Mouse (Mus musculus): ENCODE results near the gene Kat7.

Gene Kat7

GRCm38 (mm10) chr11:95339471-95340021 is 29.5 kb upstream of the Kat7 start:
- no peak for TF ChIP-seq GATA4 (IDR thresholded peaks at IDR 0.05; ENCODE audit: insufficient replicate concordance, low read length)

GRCm38 (mm10) chr11:95337846-95338342 is 27.8 kb upstream of the Kat7 start:
- no peak for TF ChIP-seq GATA4 (IDR thresholded peaks at IDR 0.05; ENCODE audit: insufficient replicate concordance, low read length)

DNA sequence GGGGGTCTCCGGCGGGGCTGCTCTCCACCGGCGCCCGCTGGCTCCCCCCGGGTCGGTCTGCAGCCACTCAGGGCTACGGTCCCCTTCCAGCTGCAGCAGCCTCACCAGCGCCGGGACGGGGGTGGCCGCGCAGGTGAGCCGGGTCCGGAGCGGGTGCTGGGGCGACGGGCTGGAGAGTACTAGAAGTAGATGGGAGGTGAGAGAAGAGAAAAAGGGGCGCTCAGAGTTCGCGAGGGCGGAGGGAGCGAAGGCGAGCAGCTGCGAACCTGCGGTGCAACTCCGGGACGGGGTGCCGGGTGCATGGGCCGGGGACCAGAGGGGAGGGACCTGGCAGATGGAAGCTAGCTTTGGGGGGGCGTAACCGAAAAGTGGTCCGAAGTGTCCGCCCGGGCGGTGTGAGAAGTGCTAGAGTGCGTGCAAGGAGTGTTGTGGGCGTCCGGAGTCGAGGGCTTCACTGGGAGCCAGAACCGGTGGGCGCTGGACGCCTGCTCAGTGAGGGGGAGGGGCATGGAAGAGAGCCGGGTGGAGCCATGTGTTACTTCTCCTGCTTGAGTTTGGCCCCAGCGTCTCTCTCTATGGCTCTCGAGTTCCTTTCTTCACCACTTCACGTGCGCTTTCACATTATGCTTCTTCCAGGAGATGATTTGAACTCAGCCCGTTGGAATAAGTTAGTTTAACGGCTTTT is 27.2 kb upstream of the Kat7 start:
- TF ChIP-seq GATA4 (IDR thresholded peaks at IDR 0.05; ENCODE audit: insufficient replicate concordance, low read length): no peak

DNA sequence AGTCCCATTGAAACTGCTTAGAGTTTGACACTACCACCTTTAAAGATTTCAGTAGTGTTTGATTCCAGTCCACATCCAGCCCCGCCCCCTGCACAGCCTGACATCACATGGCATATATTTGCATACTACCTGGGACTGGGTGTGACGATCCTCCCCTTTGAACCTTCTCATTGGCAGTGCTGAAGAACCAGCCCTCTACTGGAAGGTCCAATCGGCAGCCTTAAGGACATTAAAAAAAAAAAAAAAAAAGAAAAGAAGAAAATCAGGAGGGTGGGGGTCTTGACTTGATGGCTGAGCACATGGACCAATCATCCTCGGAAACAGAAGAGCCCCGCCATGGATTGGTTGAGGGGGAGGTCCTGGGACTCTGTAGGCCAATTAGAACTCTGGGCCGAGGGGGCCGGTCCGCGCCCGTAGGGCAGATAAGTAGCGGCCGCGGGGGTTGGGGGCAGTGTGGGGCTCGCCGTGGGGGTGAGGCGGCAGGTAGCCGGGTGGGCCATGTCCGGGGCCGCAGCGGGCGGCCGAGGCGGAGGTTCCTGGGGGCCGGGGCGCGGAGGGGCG is 26.6 kb upstream of the Kat7 start, which contains the start of gene Fam117a:
Gene Fam117a (plus strand): TSS at position 451 of the 561 bp plus-strand sequence.
- TF ChIP-seq GATA4 (IDR thresholded peaks at IDR 0.05; ENCODE audit: insufficient replicate concordance, low read length): no peak

DNA sequence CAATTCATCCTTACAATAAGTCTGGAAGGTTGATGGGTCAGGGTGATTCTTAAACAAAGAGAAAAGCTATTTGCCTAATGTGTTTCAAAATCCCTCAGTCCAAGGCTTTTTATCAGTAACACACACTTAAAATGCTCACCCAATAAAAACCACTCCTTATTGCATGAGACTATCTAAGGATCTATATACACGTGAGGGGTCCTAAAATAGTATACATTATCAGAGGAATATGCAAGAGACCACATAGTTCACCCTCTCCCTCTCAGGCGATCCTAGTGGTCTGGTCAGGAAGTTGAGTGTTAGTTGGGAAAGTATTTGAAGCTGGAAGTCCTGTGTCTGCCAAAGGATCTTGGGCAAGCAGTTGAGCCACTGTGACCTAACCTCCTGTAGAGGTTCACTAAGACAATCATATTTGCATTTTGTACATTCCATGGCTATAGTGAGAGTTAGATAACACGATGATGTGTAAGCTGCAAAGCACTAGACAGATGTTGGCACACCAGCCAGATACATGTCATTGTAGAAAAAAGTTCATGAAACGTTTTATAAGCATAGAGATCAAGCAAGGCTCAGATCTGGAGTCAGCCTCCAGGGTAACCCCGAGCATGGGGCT is 24.5 kb upstream of the Kat7 start:
- no peak for TF ChIP-seq GATA4 (IDR thresholded peaks at IDR 0.05; ENCODE audit: insufficient replicate concordance, low read length)

DNA sequence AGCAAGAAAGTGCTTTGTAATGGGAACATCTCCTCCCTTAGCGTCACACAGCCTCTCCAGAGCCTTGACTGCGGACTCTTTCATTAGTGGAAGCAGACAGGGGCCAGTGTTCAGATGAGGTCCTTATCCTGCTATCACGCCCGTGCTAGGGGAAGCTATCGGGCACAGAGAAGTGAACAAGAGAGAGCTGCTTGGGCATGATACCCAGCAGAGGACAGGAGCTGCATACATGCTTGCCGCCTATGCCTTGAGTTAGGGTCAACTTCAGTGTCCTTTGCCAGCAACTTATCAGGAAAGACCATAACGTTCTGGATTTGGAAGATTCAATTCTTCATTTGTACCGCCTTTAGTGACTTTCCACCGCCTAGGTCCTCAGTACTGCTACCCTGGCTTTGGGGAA is 23.8 kb upstream of the Kat7 start:
- no peak for TF ChIP-seq GATA4 (IDR thresholded peaks at IDR 0.05; ENCODE audit: insufficient replicate concordance, low read length)

DNA sequence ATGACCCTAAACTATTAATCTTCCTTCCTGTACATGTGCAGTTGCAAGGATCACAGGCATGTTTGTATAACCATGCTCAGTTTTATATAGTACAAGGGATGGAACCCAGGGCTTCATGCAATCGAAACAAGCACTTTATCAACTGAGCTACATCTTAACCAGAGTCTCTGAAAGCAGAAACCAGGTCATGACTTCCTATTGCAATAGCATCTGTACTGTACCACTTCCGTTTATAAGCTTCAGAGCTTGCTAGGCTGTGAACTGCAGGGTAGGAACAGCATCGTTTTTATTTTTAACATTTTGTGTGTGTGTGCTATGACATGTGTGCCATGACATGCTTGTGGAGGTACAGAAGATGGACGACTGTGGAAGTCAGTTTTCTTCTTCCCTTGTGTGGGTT is 23.2 kb upstream of the Kat7 start:
- TF ChIP-seq GATA4 (IDR thresholded peaks at IDR 0.05; ENCODE audit: insufficient replicate concordance, low read length): no peak

- no peak for TF ChIP-seq GATA4 (IDR thresholded peaks at IDR 0.05; ENCODE audit: insufficient replicate concordance, low read length)
Measured at GRCm38 (mm10) chr11:95330662-95331061, 20.6 kb upstream of the Kat7 start.

DNA sequence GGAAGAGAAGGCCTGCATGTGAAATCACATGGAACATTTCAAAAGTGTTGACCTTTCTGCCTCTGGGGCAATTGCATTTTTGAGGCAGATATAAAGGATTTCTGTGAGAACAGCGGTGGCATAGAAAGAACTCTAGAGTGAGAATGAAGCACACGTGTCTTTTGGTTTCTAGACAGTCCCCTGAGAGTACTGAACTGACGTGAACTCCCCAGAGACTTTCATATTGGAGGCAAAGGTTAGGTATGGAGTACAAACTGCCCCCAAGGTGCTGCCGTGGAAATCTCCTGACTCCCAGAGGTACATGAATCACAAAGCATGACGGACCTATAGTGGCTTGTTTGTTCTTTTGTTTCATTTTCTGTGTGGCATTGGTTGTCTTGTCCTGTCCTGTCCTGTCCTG is 18.6 kb upstream of the Kat7 start:
- TF ChIP-seq GATA4 (IDR thresholded peaks at IDR 0.05; ENCODE audit: insufficient replicate concordance, low read length): no peak

GRCm38 (mm10) chr11:95326243-95326642 is 16.2 kb upstream of the Kat7 start:
- TF ChIP-seq GATA4 (IDR thresholded peaks at IDR 0.05; ENCODE audit: insufficient replicate concordance, low read length): no peak

- TF ChIP-seq GATA4 (IDR thresholded peaks at IDR 0.05; ENCODE audit: insufficient replicate concordance, low read length): no peak
Measured at GRCm38 (mm10) chr11:95325832-95326231, 15.8 kb upstream of the Kat7 start.

DNA sequence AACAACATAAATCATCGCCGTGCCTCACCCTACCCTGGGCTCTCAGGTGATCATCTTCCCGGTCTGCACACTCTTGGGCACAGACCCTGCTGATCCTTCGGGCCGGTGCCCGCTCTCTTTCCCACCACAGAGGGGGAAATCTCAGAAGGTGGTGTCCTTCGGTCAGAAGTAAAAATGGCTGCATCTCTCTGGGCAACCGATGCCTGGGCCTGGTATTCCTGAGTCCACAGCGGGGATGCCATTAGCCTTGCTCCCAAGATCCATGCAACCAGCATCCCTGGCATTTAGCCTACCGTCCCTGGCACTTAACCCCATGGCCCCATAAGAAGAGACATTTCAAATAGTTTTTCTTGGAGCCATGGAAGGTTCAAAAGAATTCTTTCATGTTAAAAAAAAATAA is 14.1 kb upstream of the Kat7 start:
- no peak for TF ChIP-seq GATA4 (IDR thresholded peaks at IDR 0.05; ENCODE audit: insufficient replicate concordance, low read length)

- no peak for TF ChIP-seq GATA4 (IDR thresholded peaks at IDR 0.05; ENCODE audit: insufficient replicate concordance, low read length)
Measured at GRCm38 (mm10) chr11:95320010-95320409, 10.0 kb upstream of the Kat7 start.

- TF ChIP-seq GATA4 (IDR thresholded peaks at IDR 0.05; ENCODE audit: insufficient replicate concordance, low read length): no peak
Measured at GRCm38 (mm10) chr11:95319506-95319905, 9.5 kb upstream of the Kat7 start.

GRCm38 (mm10) chr11:95318116-95318515 is 8.1 kb upstream of the Kat7 start:
- no peak for TF ChIP-seq GATA4 (IDR thresholded peaks at IDR 0.05; ENCODE audit: insufficient replicate concordance, low read length)

All from liver, adult (tissue).